Mouse (Mus musculus): Measurements from ENCODE around the gene 1700067K01Rik.
A peak's percentile ranks its signal among the peaks of the same experiment; 100 is the strongest.

GRCm38 (mm10) chr8:83964015-83964765 lies 37.1 kb upstream of the 1700067K01Rik start:
- TF ChIP-seq CTCF (IDR thresholded peaks at IDR 0.05), result no peak
- TF ChIP-seq POLR2A (IDR thresholded peaks at IDR 0.05; ENCODE audit: insufficient read depth, low read depth, low read length), result no peak
- peak; percentile 61; the same call in 1 of the 2 replicates for TF ChIP-seq EP300 (IDR thresholded peaks at IDR 0.05; ENCODE audit: insufficient read depth, low read depth, low read length)
